Mouse (Mus musculus): Measurements from ENCODE around the gene Psd4.

- TF ChIP-seq EP300 (IDR thresholded peaks at IDR 0.05; ENCODE audit: low read depth) (no peak), CTCF (IDR thresholded peaks at IDR 0.05; ENCODE audit: low read depth) (no peak)
Observed at GRCm38 (mm10) chr2:24416668-24417067, 49.3 kb downstream of the Psd4 start.
